Mouse (Mus musculus) heart, embryonic 12.5 days (tissue): ENCODE results near the gene Slc30a3. TPM values are rescaled to one million over a fixed set of nuclear protein-coding genes. Genes with fewer than 3 reads are reported as not detected.
"Not testable (repeated sequence)": the region's sequence is repeated elsewhere in the genome, so short reads cannot be mapped to it uniquely, and the experiment has no call there.

ENCODE experiments used
- ATAC-seq: fragments of 200-750 bp; cut with Nextera tagmentation; 2 replicates; pipeline ENCODE4 v1.8.0; 2017; ENCODE audit warnings: moderate TSS enrichment, moderate library complexity; ENCODE audit not compliant: insufficient number of reproducible peaks, low FRiP score
- H3K27ac ChIP-seq: fragments of 300-500 bp; sonication (generic); 2 replicates; pipeline ENCODE4 v1.5.1; 2016; ENCODE audit warnings: mild to moderate bottlenecking, moderate library complexity; ENCODE audit not compliant: poor library complexity, severe bottlenecking
- H3K27me3 ChIP-seq: fragments of 300-500 bp; sonication (generic); replicated peaks from 2 replicates; pipeline ENCODE4 v1.6.1; 2016; ENCODE audit warnings: mild to moderate bottlenecking, moderate library complexity
- H3K36me3 ChIP-seq: fragments of 300-500 bp; sonication (generic); 2 replicates; pipeline ENCODE4 v1.6.1; 2016; ENCODE audit warnings: mild to moderate bottlenecking, moderate library complexity
- H3K4me1 ChIP-seq: fragments of 300-500 bp; sonication (generic); replicated peaks from 2 replicates; pipeline ENCODE4 v1.6.1; 2016; ENCODE audit warnings: mild to moderate bottlenecking
- H3K4me2 ChIP-seq: fragments of 300-500 bp; sonication (generic); 2 replicates; pipeline ENCODE4 v1.6.1; 2016; ENCODE audit warnings: mild to moderate bottlenecking, moderate library complexity
- H3K4me3 ChIP-seq: fragments of 300-500 bp; sonication (generic); 2 replicates; pipeline ENCODE4 v1.5.1; 2016; ENCODE audit warnings: mild to moderate bottlenecking
- H3K9ac ChIP-seq: fragments of 300-500 bp; sonication (generic); 2 replicates; pipeline ENCODE4 v1.6.1; 2016; ENCODE audit warnings: mild to moderate bottlenecking, moderate library complexity
- H3K9me3 ChIP-seq: fragments of 300-500 bp; sonication (generic); replicated peaks from 2 replicates; pipeline ENCODE4 v1.6.1; 2016; ENCODE audit warnings: mild to moderate bottlenecking, moderate library complexity
- WGBS: fragments of 180-500 bp; shearing (Covaris S2); methylation state at CpG from one replicate; pipeline ENCODE4 v1.1.7; 2016; 5-methylcytosine and 5-hydroxymethylcytosine counted together
- polyA plus RNA-seq: library from polyadenylated mRNA; unstranded; fragments of >200 nt; fragmentation: Nextera tagmentation; extraction: Ambion mirVana; gene quantifications from 2 replicates; pipeline ENCODE4 v1.2.1, GENCODE M21; 2016

The Slc30a3 gene
- polyA plus RNA-seq, 1 experiment from 2014 or later, result 0.47 TPM

DNA sequence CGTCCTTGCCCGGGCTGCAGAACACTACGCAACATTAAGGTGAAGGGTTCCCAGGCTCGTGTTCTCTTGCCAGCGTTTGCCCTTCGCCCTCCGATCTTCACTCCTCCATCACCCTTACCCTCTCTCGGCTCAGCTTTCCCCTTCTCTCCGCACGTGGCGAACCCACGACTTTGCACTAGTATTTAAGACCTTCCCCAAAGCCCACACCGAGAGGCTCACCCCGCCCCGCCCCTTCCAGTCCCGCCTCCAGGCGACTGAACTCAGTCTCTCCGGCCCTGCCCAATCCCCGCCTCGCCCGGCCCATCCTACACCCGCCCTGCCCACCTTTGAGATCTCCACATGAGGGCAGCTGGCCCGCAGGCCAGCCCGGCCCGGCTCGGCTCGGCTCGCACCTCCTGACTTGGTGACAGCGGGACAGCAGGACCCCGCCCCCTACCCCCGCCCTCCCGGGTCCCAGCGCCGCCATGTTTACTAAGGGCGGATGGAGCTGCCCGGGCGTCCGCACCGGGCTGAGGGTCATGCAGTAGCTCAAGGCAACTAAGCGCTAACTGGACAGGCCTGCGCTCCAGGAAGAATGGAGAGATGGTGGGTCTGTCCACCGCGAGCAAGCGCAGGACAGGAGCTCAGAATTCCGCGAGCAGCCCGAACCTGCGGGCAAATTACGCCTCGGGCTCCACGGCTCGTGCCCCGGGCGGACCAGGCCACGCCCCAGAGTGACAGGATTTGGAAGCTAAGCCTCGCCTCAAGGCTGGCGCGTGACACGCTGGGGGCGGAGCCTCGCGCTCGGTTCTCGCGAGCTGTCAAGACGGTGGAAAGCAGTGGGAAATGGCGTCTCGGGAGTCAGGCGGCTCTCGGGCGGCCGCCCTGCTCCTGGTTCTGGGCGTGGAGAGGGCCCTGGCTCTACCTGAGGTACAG, 59.9 kb downstream of the Slc30a3 start, which contains the start of gene Atraid:
Gene Atraid, plus strand, starts transcription at position 465 of the 915 bp plus-strand sequence.
- H3K9me3 ChIP-seq, result no peaks in the 10 kb centered on the region
- peak; percentile 97 for ATAC-seq
- WGBS, result under 1% methylated on average over 73 of the region's 73 CpGs
- peaks cover 5% of the 10 kb centered on the region for H3K4me1 ChIP-seq
- peak within 1 kb of the TSS; percentile 96 for H3K27ac ChIP-seq
- peak within 1 kb of the TSS; percentile 62 for H3K4me3 ChIP-seq
- H3K27me3 ChIP-seq, result no peaks in the 10 kb centered on the region
- H3K4me2 ChIP-seq, result peak within 1 kb of the TSS; percentile 80
- H3K36me3 ChIP-seq, result peaks cover 22% of the 10 kb centered on the region
- H3K9ac ChIP-seq, result peak within 1 kb of the TSS; percentile 85

DNA sequence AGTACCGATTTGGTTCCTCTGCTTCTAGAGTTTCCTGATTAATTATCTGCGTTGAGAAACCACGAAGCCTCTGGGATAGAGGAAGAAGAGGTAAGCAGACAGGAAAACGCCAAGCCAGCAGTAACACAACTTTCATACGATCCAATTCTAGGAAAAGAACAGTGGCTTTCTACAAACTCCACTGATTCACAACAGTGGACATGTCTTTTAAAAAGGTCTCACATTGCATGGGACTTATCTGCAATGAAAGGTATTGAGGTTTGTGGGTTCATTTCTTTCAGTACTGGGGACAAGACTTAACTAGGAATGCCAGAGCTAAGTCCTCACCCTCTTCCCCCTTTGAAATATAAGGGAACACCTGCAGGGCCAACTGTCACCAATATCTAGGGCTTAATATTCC, 61.0 kb downstream of the Slc30a3 start:
- Histone ChIP-seq H3K27me3 (no peaks in the 10 kb centered on the region), H3K9ac (0 out of 2 replicates have a peak overlapping the region, but pooled peaks have one; percentile 85), H3K36me3 (peaks cover 24% of the 10 kb centered on the region), H3K4me1 (peaks cover 5% of the 10 kb centered on the region), H3K9me3 (no peaks in the 10 kb centered on the region), H3K27ac (no peak overlapping the region), H3K4me3 (peak overlapping the region; percentile 62), H3K4me2 (peak overlapping the region; percentile 80)
- 74% methylated on average over 5 of the region's 5 CpGs for WGBS
- ATAC-seq, result no peak

DNA sequence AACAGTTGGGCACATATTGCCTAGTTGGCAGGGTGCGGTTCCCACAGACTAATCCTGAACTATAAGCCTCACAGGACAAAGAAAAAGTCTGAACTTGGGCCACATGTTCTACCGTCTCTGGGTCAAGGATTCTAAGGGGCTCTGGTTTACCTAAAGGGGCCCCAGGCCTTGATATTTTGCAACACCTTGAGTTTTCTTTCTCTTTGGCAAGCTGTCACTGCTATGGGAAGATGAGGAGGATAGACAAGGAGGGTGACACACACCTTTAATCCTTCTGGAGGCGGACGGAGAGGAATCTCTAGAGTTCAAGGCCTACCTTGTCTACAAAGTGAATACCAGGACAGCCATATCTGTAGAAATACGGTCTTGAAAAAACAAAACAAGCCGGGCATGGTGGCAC, 61.6 kb downstream of the Slc30a3 start:
- ATAC-seq, result no peak
- 85% methylated on average over 6 of the region's 6 CpGs for WGBS

DNA sequence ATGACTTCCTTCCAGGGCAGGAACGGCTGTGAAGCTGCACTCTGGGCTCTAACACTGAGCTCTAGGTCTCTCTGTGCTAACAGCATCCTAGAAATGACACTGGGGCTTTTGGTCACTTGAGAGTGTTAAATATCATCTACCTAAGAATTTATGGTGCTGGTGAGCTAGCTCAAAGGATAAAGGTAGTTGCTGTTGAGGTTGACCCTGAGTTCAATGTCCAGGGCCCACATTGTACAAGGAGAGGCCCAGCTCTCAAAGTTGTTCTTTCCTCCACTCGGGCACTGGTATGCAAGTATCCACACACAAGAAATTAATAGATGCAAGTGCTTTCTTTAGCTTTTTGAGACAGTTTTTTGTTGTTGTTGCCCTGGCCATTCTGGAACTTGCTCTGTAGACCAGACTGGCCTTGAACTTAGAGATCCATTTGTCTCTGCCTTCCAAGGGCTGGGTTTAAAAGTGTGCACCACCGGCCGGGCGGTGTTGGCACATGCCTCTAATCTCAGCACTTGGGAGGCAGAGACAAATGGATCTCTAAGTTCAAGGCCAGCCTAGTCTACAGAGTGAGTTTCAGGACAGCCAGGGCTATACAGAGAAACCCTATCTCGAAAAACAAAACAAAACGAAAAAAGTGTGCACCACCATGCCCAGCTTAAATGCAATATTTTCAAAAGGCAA, 69.7 kb downstream of the Slc30a3 start:
- Histone ChIP-seq H3K4me2 (no peak overlapping the region), H3K9me3 (no peaks in the 10 kb centered on the region), H3K36me3 (peaks cover 66% of the 10 kb centered on the region), H3K4me3 (no peak overlapping the region), H3K4me1 (peaks cover 15% of the 10 kb centered on the region), H3K27me3 (no peaks in the 10 kb centered on the region), H3K9ac (no peak overlapping the region), H3K27ac (no peak overlapping the region)
- 82% methylated on average over 7 of the region's 7 CpGs for WGBS
- no peak for ATAC-seq

More for the DNA sequence above, 61.6 kb downstream of the Slc30a3 start:
- peaks cover 5% of the 10 kb centered on the region for H3K4me1 ChIP-seq
- H3K27me3 ChIP-seq, result no peaks in the 10 kb centered on the region
- H3K36me3 ChIP-seq, result peaks cover 30% of the 10 kb centered on the region
- no peaks in the 10 kb centered on the region for H3K9me3 ChIP-seq
- H3K9ac ChIP-seq, result no peak overlapping the region
- no peak overlapping the region for H3K4me3 ChIP-seq
- H3K27ac ChIP-seq, result no peak overlapping the region
- no peak overlapping the region for H3K4me2 ChIP-seq

DNA sequence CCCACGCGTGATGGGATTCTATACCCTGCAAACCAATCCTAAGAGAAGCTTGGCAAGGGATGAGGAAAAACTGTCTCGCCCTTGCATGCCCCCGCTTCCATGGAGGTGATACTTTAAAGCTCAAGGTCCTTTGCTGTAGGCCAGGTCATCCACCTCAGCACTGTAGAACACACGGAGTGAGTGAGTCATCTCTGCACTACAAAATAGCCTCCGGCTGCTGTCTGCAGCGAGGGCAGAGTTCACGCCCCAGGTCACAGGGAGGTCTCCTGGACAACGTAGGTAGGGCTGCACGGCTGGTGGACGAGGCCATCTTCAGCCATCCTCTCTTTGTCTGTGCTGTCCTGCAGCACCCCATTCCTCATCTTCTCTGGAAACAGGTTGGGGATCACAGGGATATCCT, 71.5 kb downstream of the Slc30a3 start:
- peaks cover 50% of the 10 kb centered on the region for H3K36me3 ChIP-seq
- not testable (repeated sequence) for H3K27me3 ChIP-seq, H3K4me3 ChIP-seq, H3K4me2 ChIP-seq, ATAC-seq, H3K9me3 ChIP-seq, H3K27ac ChIP-seq, H3K9ac ChIP-seq
- 75% methylated on average over 11 of the region's 11 CpGs for WGBS
- H3K4me1 ChIP-seq, result peaks cover 15% of the 10 kb centered on the region

Other genes with a start within 250 kb of the Slc30a3 start
- gene Tmem214, start 240.2 kb downstream of the Slc30a3 start, polyA plus RNA-seq, result 81.9 and 84.8 TPM in 2 replicates
- gene Agbl5, start 219.5 kb downstream of the Slc30a3 start, polyA plus RNA-seq, result 12.5 and 14.4 TPM in 2 replicates
- gene Ost4, start 200.4 kb downstream of the Slc30a3 start, polyA plus RNA-seq, result 386 and 388 TPM in 2 replicates
- 179 and 187 TPM in 2 replicates for gene Emilin1, start 194.8 kb downstream of the Slc30a3 start, polyA plus RNA-seq
- 6.5 and 8.1 TPM in 2 replicates for gene Khk, start 186.8 kb downstream of the Slc30a3 start, polyA plus RNA-seq
- gene Cgref1, start 162.6 kb downstream of the Slc30a3 start, polyA plus RNA-seq, result 4.9 and 5.2 TPM in 2 replicates
- 86.0 and 89.0 TPM in 2 replicates for gene Preb, start 147.9 kb downstream of the Slc30a3 start, polyA plus RNA-seq
- 0.18 and 0.22 TPM in 2 replicates for gene Tcf23, start 139.6 kb downstream of the Slc30a3 start, polyA plus RNA-seq
- gene Atraid, start 59.9 kb downstream of the Slc30a3 start, polyA plus RNA-seq, result 102 and 107 TPM in 2 replicates
- gene Slc5a6, start 59.3 kb downstream of the Slc30a3 start, polyA plus RNA-seq, result 7.9 and 8.0 TPM in 2 replicates
- gene Cad, start 53.5 kb downstream of the Slc30a3 start, polyA plus RNA-seq, result 38.4 and 39.2 TPM in 2 replicates
- not detected in 2 replicates for gene Dnajc5g, start 2.0 kb downstream of the Slc30a3 start, polyA plus RNA-seq
- 12.8 and 12.9 TPM in 2 replicates for gene Trim54, start 8.5 kb upstream of the Slc30a3 start, polyA plus RNA-seq
- gene Ucn, start 30.6 kb upstream of the Slc30a3 start, polyA plus RNA-seq, result 0.38 TPM in 1 of 2 replicates, not detected in the other
- gene Mpv17, start 46.0 kb upstream of the Slc30a3 start, polyA plus RNA-seq, result 66.8 and 68.8 TPM in 2 replicates
- 1.0 and 1.3 TPM in 2 replicates for gene Gm29609, start 71.7 kb upstream of the Slc30a3 start, polyA plus RNA-seq
- gene Gtf3c2, start 71.9 kb upstream of the Slc30a3 start, polyA plus RNA-seq, result 58.8 and 63.7 TPM in 2 replicates
- gene Snx17, start 85.0 kb upstream of the Slc30a3 start, polyA plus RNA-seq, result 112 and 116 TPM in 2 replicates
- 52.3 and 60.5 TPM in 2 replicates for gene Eif2b4, start 85.2 kb upstream of the Slc30a3 start, polyA plus RNA-seq
- gene Zfp513, start 94.1 kb upstream of the Slc30a3 start, polyA plus RNA-seq, result 9.9 and 10.5 TPM in 2 replicates
- gene Ppm1g, start 112.5 kb upstream of the Slc30a3 start, polyA plus RNA-seq, result 111 and 112 TPM in 2 replicates
- gene Nrbp1, start 132.6 kb upstream of the Slc30a3 start, polyA plus RNA-seq, result 127 and 137 TPM in 2 replicates
- gene Gm9970, start 133.0 kb upstream of the Slc30a3 start, polyA plus RNA-seq, result 0.34 TPM in 1 of 2 replicates, not detected in the other
- gene Krtcap3, start 143.5 kb upstream of the Slc30a3 start, polyA plus RNA-seq, result 7.4 and 7.5 TPM in 2 replicates
- gene Ift172, start 182.9 kb upstream of the Slc30a3 start, polyA plus RNA-seq, result 33.9 and 34.0 TPM in 2 replicates
- gene Fndc4, start 187.8 kb upstream of the Slc30a3 start, polyA plus RNA-seq, result 25.8 and 32.3 TPM in 2 replicates
- gene Gckr, start 189.2 kb upstream of the Slc30a3 start, polyA plus RNA-seq, result 0.19 TPM in 1 of 2 replicates, not detected in the other